Comparison of ENCODE assay signal across 9 mouse cellular contexts in genomic region chr14:121034525-121034924, GRCm38 (mm10). TPM values are rescaled to one million over a fixed set of nuclear protein-coding genes. Genes with fewer than 3 reads are reported as not detected.
DNase-seq lines count a peak whose midpoint lies in the region; ATAC-seq and TF ChIP-seq lines count a peak whose summit lies in the region.
"Had no signal": no experiment of that assay in that cellular context is flagged by ENCODE, and none has a peak within 500 bp of the region (broad histone marks: within the 10 kb centered on the region; RNA-seq: fewer than 3 reads in every experiment).

No protein-coding gene starts in this region.

- no peaks in the 10 kb centered on the region for H3K27me3 ChIP-seq in heart, embryonic 15.5 days
- H3K27me3 ChIP-seq in kidney, postnatal 0 days (ENCODE audit: insufficient read depth, low read length): no peaks in the 10 kb centered on the region

- 30% methylated on average over 10 of the region's 10 CpGs for WGBS in heart, embryonic 15.5 days
- 7% methylated on average over 10 of the region's 10 CpGs for WGBS in kidney, postnatal 0 days

- H3K4me2 ChIP-seq in heart, embryonic 15.5 days: peak overlapping the region; percentile 86
- peak overlapping the region; percentile 67 for H3K4me2 ChIP-seq in kidney, postnatal 0 days (ENCODE audit: low read length)

- H3K9me3 ChIP-seq in heart, embryonic 15.5 days (replicated peaks): no peaks in the 10 kb centered on the region
- H3K9me3 ChIP-seq in kidney, postnatal 0 days (replicated peaks; ENCODE audit: low read length): no peaks in the 10 kb centered on the region

- peak overlapping the region; percentile 88 for H3K4me3 ChIP-seq in layer of hippocampus, adult 2 months
- H3K4me3 ChIP-seq in heart, embryonic 15.5 days: peak overlapping the region; percentile 95
- peak overlapping the region; percentile 98 for H3K4me3 ChIP-seq in kidney, postnatal 0 days (replicated peaks; ENCODE audit: low read depth, low read length)

- no peak for DNase-seq in layer of hippocampus, adult 2 months (ENCODE audit: low spot score in 2 of 2)
- DNase-seq in layer of hippocampus, postnatal 36 days: no peak
- peak; percentile 34 for DNase-seq in kidney, postnatal 0 days (ENCODE audit: low spot score)
- DNase-seq in lung, postnatal 36 days: peak; percentile 45
- DNase-seq in frontal cortex, adult 2 months (ENCODE audit: extremely low spot score in 1 of 2, low spot score in 1 of 2): no peak
- no peak for DNase-seq in frontal cortex, postnatal 25 days (ENCODE audit: low spot score in 2 of 2)

- no peak overlapping the region for H3K9ac ChIP-seq in heart, embryonic 15.5 days
- H3K9ac ChIP-seq in kidney, postnatal 0 days (ENCODE audit: low read depth, low read length): peak overlapping the region; percentile 87; the same call in 1 of the 2 replicates

- TF ChIP-seq CTCF in layer of hippocampus, adult 2 months (conservative IDR thresholded peaks at IDR 0.05): no peak
- TF ChIP-seq CTCF in kidney, postnatal 0 days (IDR thresholded peaks at IDR 0.05; ENCODE audit: low read depth): no peak

- ATAC-seq in heart, embryonic 15.5 days (replicated peaks; ENCODE audit: insufficient number of reproducible peaks, insufficient read depth, low FRiP score, low read depth): no peak
- ATAC-seq in kidney, postnatal 0 days (replicated peaks; ENCODE audit: low FRiP score, low read depth): no peak
- ATAC-seq in inflammation-experienced regulatory T-cells, adult 6 months: no peak

- H3K36me3 ChIP-seq in heart, embryonic 15.5 days: no peaks in the 10 kb centered on the region
- no peaks in the 10 kb centered on the region for H3K36me3 ChIP-seq in kidney, postnatal 0 days (ENCODE audit: insufficient read depth, low read length)
- H3K36me3 ChIP-seq: G1E had no signal

- peak overlapping the region; percentile 93 for H3K27ac ChIP-seq in layer of hippocampus, adult 2 months
- H3K27ac ChIP-seq in heart, embryonic 15.5 days: no peak overlapping the region
- H3K27ac ChIP-seq in kidney, postnatal 0 days: no peak overlapping the region

- peaks cover 35% of the 10 kb centered on the region for H3K4me1 ChIP-seq in heart, embryonic 15.5 days (replicated peaks)
- H3K4me1 ChIP-seq in kidney, postnatal 0 days (replicated peaks; ENCODE audit: insufficient read depth, low read length): peaks cover 12% of the 10 kb centered on the region; the same call in 1 of the 2 replicates

RNA-seq across cellular contexts. Expression of gene Farp1, which starts 0.5 kb away (rescaled TPM):
- 100 to 1,000 TPM; 102 TPM for total RNA-seq in layer of hippocampus, adult 2 months (2021)
- total RNA-seq in layer of hippocampus, postnatal 36 days (2021): 100 to 1,000 TPM in 1 of 2 experiments, 10 to 100 TPM in 1; 91.6 to 115 TPM
- polyA plus RNA-seq in heart, embryonic 15.5 days (2015; fragmentation: Nextera tagmentation; extraction: Ambion mirVana): 10.8 and 17.4 TPM in 2 replicates
- 23.4 and 25.0 TPM in 2 replicates for polyA plus RNA-seq in kidney, postnatal 0 days (2015; fragmentation: Nextera tagmentation; extraction: Ambion mirVana)
- 1 to 10 TPM; 2.0 to 3.1 (median 2.9) TPM for polyA plus RNA-seq in inflammation-experienced regulatory T-cells, adult 6 months (2017; shearing (Covaris generic))
- polyA plus RNA-seq in frontal cortex, adult 2 months (2012; rRNA removed): 66.5 and 69.9 TPM in 2 replicates

Comparison
In these comparisons a context has a peak if more than half of its experiments do, and no peak if none do; other contexts are left out.
1. DNase-seq: peak in kidney, postnatal 0 days (single experiment) and lung, postnatal 36 days (single experiment); none in layer of hippocampus, adult 2 months (0 of 2), layer of hippocampus, postnatal 36 days (0 of 2), frontal cortex, adult 2 months (0 of 2) and frontal cortex, postnatal 25 days (0 of 2).
2. Peak in every context shown above with its lines, with median percentiles within 50 percentile points of each other: H3K4me3 ChIP-seq.